Mouse (Mus musculus) brain, embryonic 14.5 days (tissue): ENCODE data around the gene Rufy1.

Experiments
- CTCF ChIP-seq: fragments of 200-500 bp; IDR thresholded peaks from 2 replicates; pipeline ENCODE4 v1.5.1; 2012; ENCODE audit warnings: inconsistent platforms, mild to moderate bottlenecking, moderate library complexity, borderline replicate concordance; ENCODE audit not compliant: insufficient read depth, insufficient read length; ENCODE audit errors: extremely low read depth
- POLR2A ChIP-seq: fragments of 200-500 bp; IDR thresholded peaks from 2 replicates; pipeline ENCODE4 v1.6.1; 2012; ENCODE audit warnings: mild to moderate bottlenecking, inconsistent platforms, borderline replicate concordance; ENCODE audit not compliant: poor library complexity, insufficient read depth, insufficient read length, severe bottlenecking; ENCODE audit errors: extremely low read depth

DNA sequence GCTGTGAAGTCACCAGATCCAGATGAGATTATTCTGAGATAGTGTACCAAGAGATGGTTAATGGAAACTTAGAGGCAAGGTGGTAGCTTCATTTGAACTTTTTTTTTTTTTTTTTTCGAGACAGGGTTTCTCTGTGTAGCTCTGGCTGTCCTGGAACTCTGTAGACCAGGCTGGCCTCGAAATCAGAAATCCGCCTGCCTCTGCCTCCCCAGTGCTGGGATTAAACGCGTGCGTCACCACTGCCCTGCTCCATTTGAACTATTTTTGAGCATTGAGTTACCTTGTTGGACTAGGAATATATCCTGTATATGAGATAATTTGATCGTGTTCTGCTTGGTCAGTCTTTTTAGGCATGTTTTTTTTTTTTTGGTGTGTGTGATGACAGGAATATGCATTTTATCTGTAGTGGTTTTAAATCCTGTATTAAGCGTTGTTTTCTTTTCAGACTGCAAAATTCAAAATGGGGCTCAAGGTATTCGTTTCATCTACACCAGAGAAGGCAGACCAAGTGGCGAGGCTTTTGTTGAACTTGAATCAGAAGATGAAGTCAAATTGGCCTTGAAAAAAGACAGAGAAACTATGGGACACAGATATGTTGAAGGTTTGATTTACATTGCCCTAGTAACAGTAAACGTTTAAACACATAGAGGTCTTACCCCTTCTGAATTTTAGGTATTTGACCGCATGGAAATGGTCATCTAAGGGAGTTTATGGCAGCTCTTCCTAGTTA, 51.7 kb downstream of the Rufy1 start:
- TF ChIP-seq POLR2A, result no peak
- no peak for TF ChIP-seq CTCF
